Mouse (Mus musculus): ENCODE measurements around the gene Susd4. TPM values are rescaled to one million over a fixed set of nuclear protein-coding genes. Genes with fewer than 3 reads are reported as not detected.

The Susd4 gene
- polyA plus RNA-seq, 1 experiment: 0.93 TPM

GRCm38 (mm10) chr1:182783774-182784173, 20.1 kb downstream of the Susd4 start:
- H3K4me1 ChIP-seq (ENCODE audit: control insufficient read depth, insufficient read depth, low read length): no peaks in the 10 kb centered on the region
- H3K27ac ChIP-seq (ENCODE audit: insufficient read depth, low read length): no peak overlapping the region
- H3K4me3 ChIP-seq (ENCODE audit: insufficient read depth, low read length): no peak overlapping the region
- TF ChIP-seq POLR2A (IDR thresholded peaks at IDR 0.05; ENCODE audit: low read depth, low read length) (no peak), CTCF (IDR thresholded peaks at IDR 0.05; ENCODE audit: borderline replicate concordance, insufficient read depth, low read length) (no peak)

DNA sequence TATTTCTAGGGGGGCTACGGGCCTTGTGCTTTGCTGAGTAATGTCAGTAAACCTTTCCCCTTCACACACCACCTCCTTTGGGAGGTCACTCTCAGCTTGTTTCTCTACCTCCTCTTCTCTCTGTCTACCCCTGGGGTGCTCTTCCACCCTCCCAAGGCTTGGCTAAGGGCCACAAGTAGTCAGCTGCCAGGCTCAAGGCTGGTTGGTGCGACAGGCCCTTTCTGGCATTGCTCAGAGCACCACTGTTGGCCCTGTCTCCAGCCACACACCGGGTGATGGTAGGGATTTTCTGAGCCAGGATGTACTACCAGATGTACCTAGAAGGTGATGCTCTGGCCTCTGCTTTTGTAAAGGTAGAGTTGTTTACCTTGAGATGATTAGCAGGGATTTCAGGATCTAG, 21.1 kb downstream of the Susd4 start:
- no peak overlapping the region for H3K27ac ChIP-seq (ENCODE audit: insufficient read depth, low read length)
- H3K4me3 ChIP-seq (ENCODE audit: insufficient read depth, low read length): no peak overlapping the region
- TF ChIP-seq CTCF (IDR thresholded peaks at IDR 0.05; ENCODE audit: borderline replicate concordance, insufficient read depth, low read length): no peak
- no peak for TF ChIP-seq POLR2A (IDR thresholded peaks at IDR 0.05; ENCODE audit: low read depth, low read length)
- H3K4me1 ChIP-seq (ENCODE audit: control insufficient read depth, insufficient read depth, low read length): no peaks in the 10 kb centered on the region

- Histone ChIP-seq H3K27ac (ENCODE audit: insufficient read depth, low read length) (no peak overlapping the region), H3K4me1 (ENCODE audit: control insufficient read depth, insufficient read depth, low read length) (no peaks in the 10 kb centered on the region), H3K4me3 (ENCODE audit: insufficient read depth, low read length) (no peak overlapping the region)
- TF ChIP-seq POLR2A (IDR thresholded peaks at IDR 0.05; ENCODE audit: low read depth, low read length) (no peak), CTCF (IDR thresholded peaks at IDR 0.05; ENCODE audit: borderline replicate concordance, insufficient read depth, low read length) (no peak)
Observed at GRCm38 (mm10) chr1:182785504-182785903, 21.8 kb downstream of the Susd4 start.

- Histone ChIP-seq H3K4me3 (ENCODE audit: insufficient read depth, low read length) (no peak overlapping the region), H3K27ac (ENCODE audit: insufficient read depth, low read length) (no peak overlapping the region), H3K4me1 (ENCODE audit: control insufficient read depth, insufficient read depth, low read length) (peaks cover under 1% of the 10 kb centered on the region; the same call in 1 of the 2 replicates)
- TF ChIP-seq POLR2A (IDR thresholded peaks at IDR 0.05; ENCODE audit: low read depth, low read length) (no peak), CTCF (IDR thresholded peaks at IDR 0.05; ENCODE audit: borderline replicate concordance, insufficient read depth, low read length) (no peak)
Observed at GRCm38 (mm10) chr1:182787030-182787429, 23.4 kb downstream of the Susd4 start.

GRCm38 (mm10) chr1:182788896-182789295, 25.2 kb downstream of the Susd4 start:
- Histone ChIP-seq H3K4me1 (ENCODE audit: control insufficient read depth, insufficient read depth, low read length) (peaks cover 2% of the 10 kb centered on the region; the same call in 1 of the 2 replicates), H3K4me3 (ENCODE audit: insufficient read depth, low read length) (no peak overlapping the region), H3K27ac (ENCODE audit: insufficient read depth, low read length) (no peak overlapping the region)
- no peak for TF ChIP-seq CTCF (IDR thresholded peaks at IDR 0.05; ENCODE audit: borderline replicate concordance, insufficient read depth, low read length)
- no peak for TF ChIP-seq POLR2A (IDR thresholded peaks at IDR 0.05; ENCODE audit: low read depth, low read length)

- Histone ChIP-seq H3K27ac (ENCODE audit: insufficient read depth, low read length) (peak overlapping the region; percentile 53), H3K4me1 (ENCODE audit: control insufficient read depth, insufficient read depth, low read length) (peaks cover 2% of the 10 kb centered on the region; the same call in 1 of the 2 replicates), H3K4me3 (ENCODE audit: insufficient read depth, low read length) (no peak overlapping the region)
- peak; percentile 70; the same call in 1 of the 2 replicates for TF ChIP-seq CTCF (IDR thresholded peaks at IDR 0.05; ENCODE audit: borderline replicate concordance, insufficient read depth, low read length)
- TF ChIP-seq POLR2A (IDR thresholded peaks at IDR 0.05; ENCODE audit: low read depth, low read length): no peak
Observed at GRCm38 (mm10) chr1:182792521-182793071, 28.9 kb downstream of the Susd4 start.

DNA sequence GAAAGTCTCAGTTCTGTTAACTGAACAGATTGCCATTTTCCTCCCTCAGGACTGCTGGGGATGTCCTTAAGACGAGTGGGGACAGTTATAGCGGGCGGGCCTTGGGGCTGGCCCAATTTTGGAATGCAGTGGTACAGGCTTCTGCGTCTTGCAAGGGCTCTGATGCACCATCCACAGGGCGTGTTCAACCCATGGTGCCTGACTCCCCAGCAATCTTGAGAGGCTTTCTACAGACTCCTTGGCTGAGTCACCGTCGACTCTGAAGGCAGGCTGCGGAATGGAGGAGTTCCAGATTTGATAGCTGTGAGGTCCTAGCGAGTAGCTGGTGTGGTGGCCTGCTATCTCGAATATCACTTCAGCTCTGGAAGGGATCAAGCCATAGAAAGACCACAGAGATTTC, 30.6 kb downstream of the Susd4 start:
- no peak for TF ChIP-seq POLR2A (IDR thresholded peaks at IDR 0.05; ENCODE audit: low read depth, low read length)
- no peak for TF ChIP-seq CTCF (IDR thresholded peaks at IDR 0.05; ENCODE audit: borderline replicate concordance, insufficient read depth, low read length)
- no peak overlapping the region for H3K27ac ChIP-seq (ENCODE audit: insufficient read depth, low read length)
- peaks cover 2% of the 10 kb centered on the region; the same call in 1 of the 2 replicates for H3K4me1 ChIP-seq (ENCODE audit: control insufficient read depth, insufficient read depth, low read length)
- H3K4me3 ChIP-seq (ENCODE audit: insufficient read depth, low read length): no peak overlapping the region

DNA sequence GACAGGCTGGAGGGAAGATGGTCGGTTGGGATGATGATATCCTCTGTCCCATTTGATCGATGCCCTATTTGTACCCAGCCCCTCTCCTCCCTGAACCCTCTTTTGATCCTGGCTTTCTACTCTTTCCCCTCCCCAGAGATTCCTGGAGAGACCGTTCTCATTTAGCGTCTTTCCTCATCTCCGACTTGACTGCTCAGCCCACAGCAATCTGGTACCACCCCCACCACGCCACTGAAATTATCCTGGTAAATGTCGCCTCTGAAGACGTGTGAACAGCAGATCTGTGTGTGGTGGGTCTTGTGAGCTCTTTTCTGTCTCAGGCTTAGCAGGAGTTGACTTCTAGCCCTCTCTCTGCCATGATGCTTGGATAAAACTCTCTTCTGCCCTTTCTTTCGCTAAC, 31.0 kb downstream of the Susd4 start:
- Histone ChIP-seq H3K4me1 (ENCODE audit: control insufficient read depth, insufficient read depth, low read length) (peaks cover 2% of the 10 kb centered on the region; the same call in 1 of the 2 replicates), H3K4me3 (ENCODE audit: insufficient read depth, low read length) (no peak overlapping the region), H3K27ac (ENCODE audit: insufficient read depth, low read length) (no peak overlapping the region)
- TF ChIP-seq CTCF (IDR thresholded peaks at IDR 0.05; ENCODE audit: borderline replicate concordance, insufficient read depth, low read length) (no peak), POLR2A (IDR thresholded peaks at IDR 0.05; ENCODE audit: low read depth, low read length) (no peak)

- Histone ChIP-seq H3K27ac (ENCODE audit: insufficient read depth, low read length) (no peak overlapping the region), H3K4me1 (ENCODE audit: control insufficient read depth, insufficient read depth, low read length) (peaks cover 2% of the 10 kb centered on the region; the same call in 1 of the 2 replicates), H3K4me3 (ENCODE audit: insufficient read depth, low read length) (no peak overlapping the region)
- no peak for TF ChIP-seq CTCF (IDR thresholded peaks at IDR 0.05; ENCODE audit: borderline replicate concordance, insufficient read depth, low read length)
- no peak for TF ChIP-seq POLR2A (IDR thresholded peaks at IDR 0.05; ENCODE audit: low read depth, low read length)
Observed at GRCm38 (mm10) chr1:182797048-182797447, 33.4 kb downstream of the Susd4 start.

DNA sequence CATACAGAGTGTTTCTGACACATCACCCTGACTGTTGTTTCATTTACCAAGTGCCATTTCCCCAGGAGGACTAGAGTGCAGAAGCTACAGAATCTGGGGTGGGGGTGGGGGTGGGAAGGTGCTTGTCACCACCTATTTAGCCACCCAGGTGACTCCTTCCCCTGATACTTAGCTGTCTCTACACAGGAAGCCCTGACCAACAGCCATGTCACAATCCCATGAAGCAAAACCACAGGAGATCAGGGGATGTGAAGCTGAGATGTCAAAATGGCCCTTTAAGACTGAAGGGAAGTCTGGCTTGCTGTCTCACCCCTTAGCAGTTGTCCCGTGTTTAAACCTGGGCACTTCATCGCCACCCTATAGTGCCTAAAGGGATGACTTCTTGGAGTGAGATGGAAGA, 37.9 kb downstream of the Susd4 start:
- H3K4me3 ChIP-seq (ENCODE audit: insufficient read depth, low read length): no peak overlapping the region
- H3K27ac ChIP-seq (ENCODE audit: insufficient read depth, low read length): no peak overlapping the region
- H3K4me1 ChIP-seq (ENCODE audit: control insufficient read depth, insufficient read depth, low read length): no peaks in the 10 kb centered on the region
- TF ChIP-seq POLR2A (IDR thresholded peaks at IDR 0.05; ENCODE audit: low read depth, low read length): no peak
- no peak for TF ChIP-seq CTCF (IDR thresholded peaks at IDR 0.05; ENCODE audit: borderline replicate concordance, insufficient read depth, low read length)
